Comparison of ENCODE assay signal across 10 mouse cellular contexts in genomic region chr19:12134289-12134688, GRCm38 (mm10). TPM values are rescaled to one million over a fixed set of nuclear protein-coding genes. Genes with fewer than 3 reads are reported as not detected.
DNase-seq lines count a peak whose midpoint lies in the region; ATAC-seq and TF ChIP-seq lines count a peak whose summit lies in the region.
"Had no signal": no experiment of that assay in that cellular context is flagged by ENCODE, and none has a peak within 500 bp of the region (broad histone marks: within the 10 kb centered on the region; RNA-seq: fewer than 3 reads in every experiment).

No protein-coding gene starts in this region.

- peak; percentile 67 for TF ChIP-seq CTCF in lung, embryonic 14.5 days (IDR thresholded peaks at IDR 0.05; ENCODE audit: low read depth)
- no peak for TF ChIP-seq CTCF in lung, adult 2 months (IDR thresholded peaks at IDR 0.05; ENCODE audit: insufficient read depth, low read length)

- ATAC-seq in lung, embryonic 14.5 days (ENCODE audit: insufficient read depth) = no peak
- ATAC-seq in heart, embryonic 12.5 days (ENCODE audit: insufficient number of reproducible peaks, low FRiP score) = no peak

- H3K4me2 ChIP-seq in lung, embryonic 14.5 days = no peak overlapping the region
- no peak overlapping the region for H3K4me2 ChIP-seq in heart, embryonic 12.5 days
- H3K4me2 ChIP-seq: liver, embryonic 15.5 days had no signal

- no peak for TF ChIP-seq POLR2A in lung, adult 2 months (IDR thresholded peaks at IDR 0.05; ENCODE audit: borderline replicate concordance, extremely low read depth, low read depth, low read length)

- intact Hi-C loops in left cerebral cortex, postnatal 25 days (cut with DNase I) = loop anchor here (10.0 kb wide), 1 partner anchor 461 kb away; the partner anchor contains the start of gene Gm4952

- H3K4me3 ChIP-seq in lung, embryonic 14.5 days (ENCODE audit: low read depth, low read length) = no peak overlapping the region
- H3K4me3 ChIP-seq in lung, adult 2 months (replicated peaks; ENCODE audit: extremely low read depth, low read depth, low read length) = no peak overlapping the region
- no peak overlapping the region for H3K4me3 ChIP-seq in heart, embryonic 12.5 days
- H3K4me3 ChIP-seq: liver, embryonic 15.5 days had no signal

- no peaks in the 10 kb centered on the region for H3K27me3 ChIP-seq in lung, embryonic 14.5 days (ENCODE audit: insufficient read depth, low read length)
- H3K27me3 ChIP-seq in heart, embryonic 12.5 days (replicated peaks) = no peaks in the 10 kb centered on the region
- H3K27me3 ChIP-seq: liver, embryonic 15.5 days had no signal

- peak; percentile 34 to 52 for DNase-seq in cerebellum, postnatal 10 days
- DNase-seq in cerebellum, adult 11-12 months = no peak
- peak; percentile 68 for DNase-seq in lung, embryonic 14.5 days
- DNase-seq in lung, adult 2 months = no peak
- peak; percentile 44 for DNase-seq in embryo, embryonic 11 days
- DNase-seq in left cerebral cortex, postnatal 25 days (ENCODE audit: low spot score in 2 of 2) = peak; percentile 42 to 75
- no peak for DNase-seq in heart, adult 8-10 months (ENCODE audit: low spot score)

- 26% methylated on average over 2 of the region's 2 CpGs for WGBS in lung, embryonic 14.5 days
- 34% methylated on average over 2 of the region's 2 CpGs for WGBS in lung, adult 2 months
- WGBS in heart, embryonic 12.5 days = 36% methylated on average over 2 of the region's 2 CpGs

- no peaks in the 10 kb centered on the region for H3K36me3 ChIP-seq in lung, embryonic 14.5 days (ENCODE audit: insufficient read depth)
- no peaks in the 10 kb centered on the region for H3K36me3 ChIP-seq in heart, embryonic 12.5 days
- H3K36me3 ChIP-seq: liver, embryonic 15.5 days had no signal

- no peaks in the 10 kb centered on the region for H3K4me1 ChIP-seq in lung, embryonic 14.5 days (ENCODE audit: insufficient read depth)
- H3K4me1 ChIP-seq in lung, adult 2 months (ENCODE audit: control insufficient read depth, insufficient read depth, low read length) = no peaks in the 10 kb centered on the region
- no peaks in the 10 kb centered on the region for H3K4me1 ChIP-seq in heart, embryonic 12.5 days (replicated peaks)
- H3K4me1 ChIP-seq: liver, embryonic 15.5 days had no signal

- H3K9me3 ChIP-seq in lung, embryonic 14.5 days (ENCODE audit: low read depth, low read length) = no peaks in the 10 kb centered on the region
- no peaks in the 10 kb centered on the region for H3K9me3 ChIP-seq in heart, embryonic 12.5 days (replicated peaks)
- H3K9me3 ChIP-seq: liver, embryonic 15.5 days had no signal

- H3K9ac ChIP-seq in lung, embryonic 14.5 days = no peak overlapping the region
- no peak overlapping the region for H3K9ac ChIP-seq in heart, embryonic 12.5 days
- H3K9ac ChIP-seq: liver, embryonic 15.5 days had no signal

- H3K27ac ChIP-seq in lung, embryonic 14.5 days (ENCODE audit: low read depth) = no peak overlapping the region
- H3K27ac ChIP-seq in heart, embryonic 12.5 days (ENCODE audit: poor library complexity, severe bottlenecking) = no peak overlapping the region
- H3K27ac ChIP-seq: liver, embryonic 15.5 days had no signal

RNA-seq across cellular contexts. Expression of gene Olfr76, which starts 11.3 kb away (rescaled TPM):
- polyA plus RNA-seq in lung, embryonic 14.5 days (2014; fragmentation: Nextera tagmentation; extraction: Ambion mirVana) = not detected in 2 replicates
- polyA plus RNA-seq in lung, adult 2 months (2012; rRNA removed) = not detected in 2 replicates
- total RNA-seq in left cerebral cortex, postnatal 25 days (2021) = not detected
- not detected for total RNA-seq in heart, adult 8-10 months (2022)
- polyA plus RNA-seq in heart, embryonic 12.5 days (2016; fragmentation: Nextera tagmentation; extraction: Ambion mirVana) = not detected in 2 replicates
- polyA plus RNA-seq: liver, embryonic 15.5 days had no signal

RNA-seq across cellular contexts. Expression of gene Olfr1428, which starts 18.6 kb away (rescaled TPM):
- not detected in 2 replicates for polyA plus RNA-seq in lung, embryonic 14.5 days (2014; fragmentation: Nextera tagmentation; extraction: Ambion mirVana)
- not detected in 2 replicates for polyA plus RNA-seq in lung, adult 2 months (2012; rRNA removed)
- total RNA-seq in left cerebral cortex, postnatal 25 days (2021) = not detected
- not detected for total RNA-seq in heart, adult 8-10 months (2022)
- not detected in 2 replicates for polyA plus RNA-seq in heart, embryonic 12.5 days (2016; fragmentation: Nextera tagmentation; extraction: Ambion mirVana)
- polyA plus RNA-seq: liver, embryonic 15.5 days had no signal

RNA-seq across cellular contexts. Expression of gene Olfr1427, which starts 31.2 kb away (rescaled TPM):
- polyA plus RNA-seq in lung, embryonic 14.5 days (2014; fragmentation: Nextera tagmentation; extraction: Ambion mirVana) = not detected in 2 replicates
- polyA plus RNA-seq in lung, adult 2 months (2012; rRNA removed) = not detected in 2 replicates
- total RNA-seq in left cerebral cortex, postnatal 25 days (2021) = not detected
- total RNA-seq in heart, adult 8-10 months (2022) = not detected
- not detected in 2 replicates for polyA plus RNA-seq in heart, embryonic 12.5 days (2016; fragmentation: Nextera tagmentation; extraction: Ambion mirVana)
- polyA plus RNA-seq: liver, embryonic 15.5 days; testis, adult 2 months had no signal

RNA-seq across cellular contexts. Expression of gene Olfr1555-ps1, which starts 35.6 kb away (rescaled TPM):
- polyA plus RNA-seq in lung, embryonic 14.5 days (2014; fragmentation: Nextera tagmentation; extraction: Ambion mirVana) = not detected in 2 replicates
- not detected in 2 replicates for polyA plus RNA-seq in lung, adult 2 months (2012; rRNA removed)
- not detected for total RNA-seq in left cerebral cortex, postnatal 25 days (2021)
- total RNA-seq in heart, adult 8-10 months (2022) = not detected
- not detected in 2 replicates for polyA plus RNA-seq in heart, embryonic 12.5 days (2016; fragmentation: Nextera tagmentation; extraction: Ambion mirVana)
- polyA plus RNA-seq: liver, embryonic 15.5 days; testis, adult 2 months had no signal

RNA-seq across cellular contexts. Expression of gene Olfr1426, which starts 42.5 kb away (rescaled TPM):
- polyA plus RNA-seq in lung, embryonic 14.5 days (2014; fragmentation: Nextera tagmentation; extraction: Ambion mirVana) = not detected in 2 replicates
- not detected in 2 replicates for polyA plus RNA-seq in lung, adult 2 months (2012; rRNA removed)
- not detected for total RNA-seq in left cerebral cortex, postnatal 25 days (2021)
- total RNA-seq in heart, adult 8-10 months (2022) = not detected
- not detected in 2 replicates for polyA plus RNA-seq in heart, embryonic 12.5 days (2016; fragmentation: Nextera tagmentation; extraction: Ambion mirVana)
- polyA plus RNA-seq: liver, embryonic 15.5 days; testis, adult 2 months had no signal

Comparison
In these comparisons a context has a peak if more than half of its experiments do, and no peak if none do; other contexts are left out.
1. DNase-seq: peak in cerebellum, postnatal 10 days (2 of 2), lung, embryonic 14.5 days (single experiment), embryo, embryonic 11 days (single experiment) and left cerebral cortex, postnatal 25 days (2 of 2); none in cerebellum, adult 11-12 months (single experiment), lung, adult 2 months (single experiment) and heart, adult 8-10 months (single experiment).